Mouse (Mus musculus) heart, adult 2 months (tissue): ENCODE data around the gene Atp2a3.

ENCODE experiments used
- CTCF ChIP-seq: fragments of 200-600 bp; IDR thresholded peaks from 2 replicates; pipeline ENCODE4 v1.8.1; 2022; ENCODE audit warnings: antibody characterized with exemption, mild to moderate bottlenecking, moderate library complexity
- EP300 ChIP-seq: fragments of 200-500 bp; IDR thresholded peaks from 2 replicates; pipeline ENCODE4 v1.6.1; 2011; ENCODE audit warnings: low read depth, low read length, control low read depth; ENCODE audit not compliant: insufficient read depth

GRCm38 (mm10) chr11:72987807-72988206 is 26.8 kb downstream of the Atp2a3 start:
- TF ChIP-seq CTCF (no peak), EP300 (no peak)
